Comparison of ENCODE assay signal across 8 mouse cellular contexts in the genomic region with DNA sequence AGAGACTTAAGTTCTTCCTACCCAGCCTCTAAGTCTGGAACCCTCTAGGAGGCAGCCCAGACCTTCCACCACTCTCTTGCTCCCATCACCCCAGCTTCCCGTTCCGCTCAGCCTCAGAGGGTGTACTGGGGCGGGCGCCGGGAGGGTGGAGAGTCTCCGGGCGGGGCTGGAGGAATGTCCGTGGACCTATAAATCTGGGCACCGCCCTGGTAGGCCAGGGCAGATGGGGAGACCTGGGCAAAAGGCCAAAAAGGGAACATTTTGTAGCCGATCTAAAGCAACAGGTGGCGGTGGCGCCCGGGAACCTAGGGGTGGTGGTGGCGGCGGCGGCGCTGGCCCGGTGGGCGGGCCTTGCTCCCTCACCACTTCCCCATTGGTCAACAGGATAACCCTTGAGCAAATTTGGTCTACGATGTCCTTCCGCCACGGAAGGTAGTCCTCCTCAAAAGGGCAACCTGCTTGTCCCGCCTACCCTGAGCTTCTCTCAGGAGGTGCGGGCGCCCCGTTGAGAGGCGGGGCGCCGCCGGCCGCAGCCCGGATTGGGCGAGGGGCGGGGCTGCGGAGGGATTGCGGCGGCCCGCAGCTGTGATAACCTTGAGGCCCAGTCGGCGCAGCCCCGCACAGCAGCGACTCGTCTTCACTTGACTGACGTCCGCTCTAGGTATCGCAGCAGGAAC. TPM values are rescaled to one million over a fixed set of nuclear protein-coding genes. Genes with fewer than 3 reads are reported as not detected.
A peak's percentile ranks its signal among the peaks of the same experiment; 100 is the strongest.
DNase-seq lines count a peak whose midpoint lies in the region; ATAC-seq lines count a peak whose summit lies in the region.

Pkm (plus strand) TSS at position 411 of the 677 bp plus-strand sequence.

- intact Hi-C loops in gastrocnemius, postnatal 14 days (cut with DNase I; ENCODE audit: low total_unique reads): no loop called here
- intact Hi-C loops in left cerebral cortex, postnatal 10 days (cut with DNase I): no loop called here

- ATAC-seq in inflammation-experienced regulatory T-cells, adult 6 months: peak; percentile 73
- ATAC-seq in megakaryocyte-erythroid progenitor cell, adult 5-6 weeks (replicated peaks; ENCODE audit: low FRiP score, low TSS enrichment, poor library complexity, severe bottlenecking): peak; percentile 62

- DNase-seq in adrenal gland, adult (ENCODE audit: inconsistent age in 2 of 2, low spot score in 1 of 2): peak; percentile 98 to 99
- DNase-seq in embryo, embryonic 10.5 days (ENCODE audit: low spot score): peak; percentile 99
- peak; percentile 94 for DNase-seq in gastrocnemius, postnatal 14 days
- DNase-seq in left cerebral cortex, postnatal 10 days (ENCODE audit: extremely low spot score in 1 of 2, low spot score in 2 of 2): peak; percentile 96 to 97
- peak; percentile 94 for DNase-seq in right cerebral cortex, postnatal 25 days
- peak; percentile 93 to 94 for DNase-seq in urinary bladder, postnatal 4 days (ENCODE audit: low spot score in 2 of 2)

RNA-seq across cellular contexts. Expression of gene Pkm, which starts in this region (rescaled TPM):
- 1,000 to 10,000 TPM; 2,510 to 2,651 TPM for total RNA-seq in gastrocnemius, postnatal 14 days (2021)
- 1,000 to 10,000 TPM in 1 of 3 experiments, 100 to 1,000 TPM in 2; 745 to 1,024 (median 798) TPM for polyA plus RNA-seq in inflammation-experienced regulatory T-cells, adult 6 months (2017; shearing (Covaris generic))
- 100 to 1,000 TPM; 687 to 749 TPM for total RNA-seq in left cerebral cortex, postnatal 10 days (2021)
- 7.4 and 27.8 TPM in 2 replicates for total RNA-seq in megakaryocyte-erythroid progenitor cell, adult 5-6 weeks (2014; fragmentation: Nextera tagmentation)
- total RNA-seq in megakaryocyte-erythroid progenitor cell, adult 5-6 weeks (2017): 29.6 and 62.7 TPM in 2 replicates

Comparison
In these comparisons a context has a peak if more than half of its experiments do, and no peak if none do; other contexts are left out.
1. Peak in every context shown above with its lines: DNase-seq and ATAC-seq.
2. RNA of gene Pkm (total RNA-seq): 2,510 to 2,651 TPM in gastrocnemius, postnatal 14 days and 687 to 749 TPM in left cerebral cortex, postnatal 10 days; 7.4 to 62.7 TPM in megakaryocyte-erythroid progenitor cell, adult 5-6 weeks; every median in the first group is over 10 times any median in the second.